Mouse (Mus musculus) spleen, postnatal 14 days (tissue): Measurements from ENCODE around the gene Map7d1.

Source experiments
- DNase-seq, 2 experiments: peaks; one replicate each; pipeline ENCODE4 v3.0.0; 2021 to 2022; ENCODE audit warnings: low spot score in 2 of 2

Map7d1 gene

DNA sequence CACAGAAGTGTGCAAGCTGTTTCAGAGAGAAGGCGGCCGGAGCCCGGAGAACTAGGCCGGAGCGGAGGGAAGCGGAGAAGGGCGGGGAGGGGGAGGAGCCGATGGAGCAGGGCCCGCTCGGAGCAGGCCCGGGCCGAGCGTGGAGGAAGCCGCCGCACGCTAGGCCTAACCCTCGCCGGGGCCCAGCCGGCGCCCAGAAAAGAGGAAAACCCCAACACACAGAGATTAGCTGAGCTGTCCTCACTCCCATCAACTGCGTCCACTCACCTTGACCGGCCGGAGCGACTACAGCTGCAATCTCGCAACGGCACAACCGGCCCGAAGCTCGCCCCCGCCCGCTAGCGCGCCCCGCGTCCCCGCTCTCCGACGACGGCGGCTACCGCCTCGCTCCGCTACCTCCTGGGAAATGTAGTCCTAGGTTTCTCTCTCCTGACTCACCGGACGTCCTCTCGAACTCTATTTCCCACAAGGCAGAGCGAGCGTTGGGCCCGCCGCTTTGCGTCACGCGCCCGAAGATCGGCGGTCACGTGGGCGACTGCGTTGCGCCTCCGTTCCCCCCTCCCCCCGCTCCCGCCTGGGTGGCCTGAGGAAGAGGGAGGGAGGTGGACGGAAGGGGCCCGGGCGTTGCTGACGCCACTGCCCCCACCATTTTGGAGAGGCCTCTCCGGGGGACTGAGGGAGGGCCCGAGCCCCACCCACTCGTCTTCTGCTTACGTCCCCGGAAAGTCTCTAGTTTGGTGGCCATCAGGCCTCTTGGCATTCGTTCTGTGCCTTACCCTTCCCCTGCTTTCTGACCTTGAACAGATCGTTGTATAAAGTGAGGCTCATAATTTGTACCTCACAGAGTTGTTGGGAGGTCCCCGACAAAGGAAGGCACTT, 53.6 kb downstream of the Map7d1 start, which contains the start of gene Thrap3:
TSS of gene Thrap3 (minus strand) at position 458 of the 879 bp plus-strand sequence.
- peak; percentile 95 to 96 for DNase-seq

DNA sequence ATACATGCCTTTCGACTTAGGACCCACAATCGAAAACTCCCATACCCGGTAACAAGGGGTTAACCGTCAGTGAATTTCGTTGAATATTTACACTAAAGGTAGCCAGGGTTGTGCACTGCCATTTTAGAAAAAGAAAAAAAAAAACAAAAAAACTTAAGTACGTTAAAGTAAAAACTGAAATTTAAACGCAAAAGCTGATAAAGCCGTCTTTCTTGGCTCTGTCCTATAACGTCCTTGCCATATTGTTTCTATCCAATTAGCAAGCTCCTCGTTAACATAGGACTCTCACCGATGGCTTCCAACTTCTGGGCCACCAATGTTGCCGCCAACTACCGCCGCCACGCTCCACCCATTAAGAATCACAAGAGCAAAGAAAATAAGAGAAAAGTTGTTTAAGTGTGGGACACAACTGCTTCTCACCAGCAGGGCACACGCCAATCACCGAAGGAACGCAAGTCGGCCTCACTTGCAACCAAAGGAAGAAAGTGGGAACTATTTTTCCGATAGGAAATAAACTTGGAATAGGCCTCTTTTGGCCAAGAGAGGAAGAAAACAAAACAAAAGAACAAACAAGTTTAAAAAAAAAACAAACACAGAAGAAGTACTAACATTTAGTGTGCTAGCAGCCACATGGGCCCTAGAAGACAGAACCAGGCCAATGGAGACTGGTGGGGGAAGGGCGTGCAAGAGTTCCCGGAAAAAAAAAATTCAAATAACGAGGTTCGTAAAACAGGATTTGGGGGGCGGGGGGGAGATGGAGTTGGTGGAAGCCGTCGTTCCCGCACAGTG, 54.4 kb downstream of the Map7d1 start:
- DNase-seq = peak in 1 of 2 experiments; percentile 38

DNA sequence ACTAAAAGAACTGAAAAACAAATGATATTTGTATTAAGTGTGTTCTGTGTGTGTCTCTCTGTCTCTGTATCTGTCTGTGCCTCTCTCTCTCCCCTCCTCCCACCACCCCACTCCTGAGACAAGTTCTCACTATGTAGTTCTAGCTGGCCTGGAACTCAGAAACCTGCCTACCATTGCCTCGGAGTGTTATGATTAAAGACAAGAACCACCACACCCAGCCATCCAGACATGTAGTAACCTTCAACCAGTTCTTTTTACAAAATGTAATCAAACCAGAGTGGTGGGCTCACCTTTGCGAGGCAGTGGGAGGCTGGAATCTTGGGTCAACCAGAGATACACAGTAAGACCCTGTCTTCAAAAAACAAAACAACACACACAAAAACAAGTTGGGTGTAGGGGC, 55.5 kb downstream of the Map7d1 start:
- DNase-seq = no peak

DNA sequence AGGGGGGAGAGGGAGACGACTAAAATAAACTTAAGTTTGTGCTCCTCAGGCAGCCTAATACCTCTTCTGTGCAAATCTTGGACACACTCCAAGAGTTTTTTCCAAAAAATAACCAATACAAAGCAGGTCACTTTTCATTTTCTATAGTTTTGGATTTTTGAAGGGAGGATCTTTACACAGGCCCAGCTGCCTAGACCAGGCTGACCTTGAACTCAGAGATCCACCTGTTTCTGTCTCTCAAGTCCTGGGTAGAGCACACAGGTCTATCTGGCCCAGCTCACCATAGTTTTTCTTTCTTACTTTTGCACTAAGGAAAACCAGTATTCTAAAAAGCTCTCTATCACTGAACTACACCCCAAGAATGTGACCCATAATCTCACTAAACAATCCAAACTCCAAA, 56.1 kb downstream of the Map7d1 start:
- DNase-seq = no peak

DNA sequence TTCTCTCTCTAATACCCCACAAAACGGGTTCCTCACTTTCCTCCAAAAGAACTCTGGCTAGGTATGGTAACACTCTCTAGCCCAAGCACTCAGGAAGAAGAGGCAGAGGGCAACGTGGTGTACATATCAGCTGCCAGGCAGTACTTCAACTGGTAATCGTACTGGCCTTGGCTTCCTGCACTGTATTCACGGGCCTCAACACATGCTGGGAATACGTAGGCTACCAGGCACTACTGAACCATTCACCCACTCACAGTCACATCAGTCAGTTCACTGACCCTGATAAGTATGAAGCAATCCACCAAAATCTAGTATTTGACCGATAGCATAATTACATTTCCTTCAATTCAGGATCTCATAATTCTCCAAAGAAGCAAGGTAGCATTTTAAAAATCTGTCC, 56.6 kb downstream of the Map7d1 start:
- no peak for DNase-seq

DNA sequence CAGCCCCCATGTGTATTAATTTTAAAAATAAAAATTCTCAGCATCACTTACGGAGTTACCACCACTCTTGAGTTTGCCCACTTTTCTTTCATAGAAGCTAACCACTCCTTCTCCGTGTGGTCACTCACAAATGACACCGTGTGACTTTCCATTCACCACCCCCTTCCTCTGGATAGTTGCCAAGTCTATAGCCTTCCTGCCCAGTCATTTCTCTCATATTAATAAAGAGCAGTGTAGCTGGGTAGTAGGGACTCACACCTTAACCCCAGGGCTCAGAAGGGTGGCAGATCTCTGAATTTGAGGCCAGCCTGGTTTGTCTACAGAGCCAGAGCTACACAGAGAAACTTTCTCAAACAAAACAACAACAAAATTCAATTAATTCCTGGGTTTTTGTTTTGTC, 58.7 kb downstream of the Map7d1 start:
- no peak for DNase-seq

DNA sequence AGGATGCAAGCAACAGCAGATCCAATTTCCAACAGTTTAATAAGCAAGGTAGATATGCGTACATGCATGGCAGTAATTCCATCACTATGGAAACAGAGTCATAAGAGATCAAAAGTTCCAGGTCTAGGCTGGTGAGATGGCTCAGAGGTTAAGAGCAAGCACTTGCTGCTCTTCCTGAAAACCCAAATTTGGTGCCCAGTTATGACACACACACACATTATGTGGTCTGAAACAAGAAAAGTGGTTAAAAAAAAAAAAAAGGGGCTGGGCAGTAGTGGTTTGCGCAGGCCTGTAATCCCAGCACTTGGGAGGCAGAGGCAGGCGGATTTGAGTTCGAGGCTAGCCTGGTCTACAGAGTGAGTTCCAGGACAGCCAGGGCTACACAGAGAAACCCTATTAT, 61.2 kb downstream of the Map7d1 start:
- DNase-seq = no peak

DNA sequence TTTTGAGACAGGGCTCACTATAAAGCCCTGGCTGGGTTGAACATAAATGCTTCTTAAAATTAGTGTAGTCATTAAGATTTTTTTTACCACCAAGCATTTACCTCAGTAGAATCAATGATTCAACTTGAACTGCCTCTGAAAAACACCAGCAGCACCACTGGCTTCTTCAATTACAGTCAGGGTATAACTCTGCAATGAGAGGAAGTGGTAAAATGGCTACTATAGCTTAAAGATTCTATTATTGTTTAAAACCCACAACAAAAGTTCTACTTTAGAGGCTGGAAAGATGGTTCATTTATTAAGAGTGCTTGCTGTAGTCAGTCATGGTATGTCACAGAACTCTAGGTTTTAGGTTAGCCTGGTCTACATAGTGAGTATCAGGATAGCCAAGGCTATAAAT, 61.9 kb downstream of the Map7d1 start:
- DNase-seq = no peak

DNA sequence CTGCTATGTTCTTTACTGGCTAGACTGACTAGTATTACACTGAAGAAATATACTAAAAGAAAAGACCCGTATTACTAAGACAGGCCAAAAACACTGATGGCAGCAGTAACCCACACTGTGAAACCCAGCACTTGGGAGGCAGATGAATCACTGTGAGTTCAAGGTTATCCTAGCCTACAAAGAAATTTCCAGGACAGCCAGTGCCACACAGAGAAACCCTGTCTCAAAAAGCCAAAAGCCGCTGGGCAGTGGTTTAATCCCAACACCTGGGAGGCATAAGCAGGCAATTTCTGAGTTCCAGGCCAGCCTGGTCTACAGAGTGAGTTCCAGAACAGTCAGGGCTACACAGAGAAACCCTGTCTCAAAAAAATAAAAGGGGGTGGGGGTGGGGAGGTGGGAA, 65.5 kb downstream of the Map7d1 start:
- no peak for DNase-seq

DNA sequence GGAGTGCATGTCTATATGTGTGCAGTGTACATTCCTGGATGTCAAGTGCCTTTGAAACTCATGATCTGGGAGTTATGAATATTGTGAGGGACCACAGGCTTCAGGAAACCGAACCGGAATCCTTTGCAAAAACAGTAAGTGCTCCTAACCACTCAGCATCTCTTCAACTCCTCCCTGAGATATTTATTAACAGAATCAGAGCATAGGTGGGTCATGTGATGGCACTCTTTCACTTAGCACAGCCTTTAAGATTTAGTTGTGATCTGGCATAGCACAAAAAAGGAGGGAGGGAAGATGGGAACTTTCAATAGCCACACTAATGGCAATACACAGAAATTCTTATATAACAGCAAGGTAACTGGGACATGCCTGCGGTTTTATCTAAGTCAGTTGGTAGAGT, 69.0 kb downstream of the Map7d1 start:
- DNase-seq = no peak

DNA sequence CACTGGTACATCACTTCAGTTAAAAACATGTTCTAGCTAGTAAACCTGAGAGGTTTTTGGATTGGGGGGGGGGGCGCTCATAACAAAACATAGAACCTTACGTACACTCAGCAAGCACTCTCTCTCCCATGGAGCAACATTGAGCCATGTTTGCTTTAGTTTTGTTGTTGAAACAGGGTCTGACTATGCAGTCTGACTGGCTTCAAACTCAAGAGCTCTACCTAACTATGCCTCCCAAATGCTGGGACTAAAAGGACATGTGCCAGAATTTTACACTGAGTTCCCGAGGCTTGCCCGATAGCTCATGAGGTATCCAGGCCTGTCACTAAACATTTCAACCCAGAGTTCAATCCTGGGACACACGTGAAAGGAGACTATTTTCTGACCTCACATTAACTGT, 73.1 kb downstream of the Map7d1 start:
- DNase-seq = no peak
